Mouse (Mus musculus): ENCODE measurements at regions not wholly inside any gene's neighbourhood (a gene's known extent, or its start where the extent isn't known, plus 50 kb on each side); places are given as distances from the start of the nearest gene placed in this dataset.

GRCm38 (mm10) chr9:118405926-118406518 is 72.0 kb upstream of the Eomes start:
- Histone ChIP-seq H3K27ac (ENCODE audit: low read depth, low read length) (no peak overlapping the region), H3K27me3 (replicated peaks; ENCODE audit: control insufficient read depth, insufficient read depth, low read length) (no peaks in the 10 kb centered on the region), H3K4me1 (replicated peaks; ENCODE audit: control insufficient read depth, insufficient read depth, low read length) (no peaks in the 10 kb centered on the region), H3K36me3 (ENCODE audit: control insufficient read depth, insufficient read depth) (no peaks in the 10 kb centered on the region), H3K9ac (ENCODE audit: low read depth, low read length) (no peak overlapping the region), H3K4me2 (replicated peaks; ENCODE audit: low read depth) (no peak overlapping the region), H3K4me3 (ENCODE audit: low read depth, low read length) (no peak overlapping the region), H3K9me3 (ENCODE audit: control insufficient read depth) (no peaks in the 10 kb centered on the region)
- WGBS, result 76% methylated on average over 9 of the region's 9 CpGs
- ATAC-seq, result no peak
- TF ChIP-seq CTCF (IDR thresholded peaks at IDR 0.05; ENCODE audit: low read depth), result no peak

- Histone ChIP-seq H3K27me3 (replicated peaks; ENCODE audit: control insufficient read depth, insufficient read depth, low read length) (no peaks in the 10 kb centered on the region), H3K4me2 (replicated peaks; ENCODE audit: low read depth) (no peak overlapping the region), H3K9ac (ENCODE audit: low read depth, low read length) (no peak overlapping the region), H3K4me1 (replicated peaks; ENCODE audit: control insufficient read depth, insufficient read depth, low read length) (no peaks in the 10 kb centered on the region), H3K4me3 (ENCODE audit: low read depth, low read length) (no peak overlapping the region), H3K9me3 (ENCODE audit: control insufficient read depth) (no peaks in the 10 kb centered on the region), H3K27ac (ENCODE audit: low read depth, low read length) (no peak overlapping the region), H3K36me3 (ENCODE audit: control insufficient read depth, insufficient read depth) (no peaks in the 10 kb centered on the region)
- no peak for TF ChIP-seq CTCF (IDR thresholded peaks at IDR 0.05; ENCODE audit: low read depth)
- no peak for ATAC-seq
- 75% methylated on average over 4 of the region's 4 CpGs for WGBS
Measured at GRCm38 (mm10) chr9:118416032-118416431, 62.0 kb upstream of the Eomes start.

GRCm38 (mm10) chr9:118416475-118416874 is 61.5 kb upstream of the Eomes start:
- Histone ChIP-seq H3K9me3 (ENCODE audit: control insufficient read depth) (no peaks in the 10 kb centered on the region), H3K4me3 (ENCODE audit: low read depth, low read length) (no peak overlapping the region), H3K27ac (ENCODE audit: low read depth, low read length) (no peak overlapping the region), H3K9ac (ENCODE audit: low read depth, low read length) (no peak overlapping the region), H3K27me3 (replicated peaks; ENCODE audit: control insufficient read depth, insufficient read depth, low read length) (no peaks in the 10 kb centered on the region), H3K4me2 (replicated peaks; ENCODE audit: low read depth) (no peak overlapping the region), H3K4me1 (replicated peaks; ENCODE audit: control insufficient read depth, insufficient read depth, low read length) (no peaks in the 10 kb centered on the region), H3K36me3 (ENCODE audit: control insufficient read depth, insufficient read depth) (no peaks in the 10 kb centered on the region)
- TF ChIP-seq CTCF (IDR thresholded peaks at IDR 0.05; ENCODE audit: low read depth), result no peak
- ATAC-seq, result no peak
- whole genome bisulfite sequencing, result 81% methylated on average over 6 of the region's 6 CpGs

GRCm38 (mm10) chr9:118424344-118424743 is 53.7 kb upstream of the Eomes start:
- no peak overlapping the region for H3K4me2 ChIP-seq (replicated peaks; ENCODE audit: low read depth)
- H3K4me1 ChIP-seq (replicated peaks; ENCODE audit: control insufficient read depth, insufficient read depth, low read length), result no peaks in the 10 kb centered on the region
- no peak for TF ChIP-seq CTCF (IDR thresholded peaks at IDR 0.05; ENCODE audit: low read depth)
- ATAC-seq, result no peak
- H3K36me3 ChIP-seq (ENCODE audit: control insufficient read depth, insufficient read depth), result no peaks in the 10 kb centered on the region
- H3K9ac ChIP-seq (ENCODE audit: low read depth, low read length), result no peak overlapping the region
- WGBS, result 84% methylated on average over 6 of the region's 6 CpGs
- no peaks in the 10 kb centered on the region for H3K9me3 ChIP-seq (ENCODE audit: control insufficient read depth)
- no peaks in the 10 kb centered on the region for H3K27me3 ChIP-seq (replicated peaks; ENCODE audit: control insufficient read depth, insufficient read depth, low read length)
- H3K4me3 ChIP-seq (ENCODE audit: low read depth, low read length), result no peak overlapping the region
- no peak overlapping the region for H3K27ac ChIP-seq (ENCODE audit: low read depth, low read length)
